Mouse (Mus musculus) neural tube, postnatal 0 days (tissue): Measurements from ENCODE around the gene Dlgap4. TPM values are rescaled to one million over a fixed set of nuclear protein-coding genes. Genes with fewer than 3 reads are reported as not detected.

Experiments used
- polyA plus RNA-seq: library from polyadenylated mRNA; unstranded; fragments of >200 nt; fragmentation: Nextera tagmentation; extraction: Ambion mirVana; gene quantifications from 2 replicates; pipeline ENCODE4 v1.2.1, GENCODE M21; 2015

Gene Dlgap4
- polyA plus RNA-seq, result 135 and 145 TPM in 2 replicates

GRCm38 (mm10) chr2:156613541-156614257, at the start of gene Dlgap4:
TSS of gene Dlgap4 (plus strand) at chr2:156613705.

GRCm38 (mm10) chr2:156774738-156775454, 161.4 kb downstream of the Dlgap4 start, which contains the start of gene Myl9:
TSS of gene Myl9 (plus strand) at chr2:156775420.

Other genes with a start within 250 kb of the Dlgap4 start
- 13.7 and 18.7 TPM in 2 replicates for gene Epb41l1, start 192.8 kb upstream of the Dlgap4 start, polyA plus RNA-seq
- 35.0 and 37.3 TPM in 2 replicates for gene Aar2, start 66.1 kb upstream of the Dlgap4 start, polyA plus RNA-seq
- 45.9 and 51.4 TPM in 2 replicates for gene Myl9, start 161.7 kb downstream of the Dlgap4 start, polyA plus RNA-seq
- gene Tgif2, start 226.3 kb downstream of the Dlgap4 start, polyA plus RNA-seq, result 7.1 and 8.3 TPM in 2 replicates
- 5.1 and 6.1 TPM in 2 replicates for gene 4930518I15Rik, start 244.2 kb downstream of the Dlgap4 start, polyA plus RNA-seq
- 158 and 189 TPM in 2 replicates for gene Rab5if, start 249.4 kb downstream of the Dlgap4 start, polyA plus RNA-seq